Mouse (Mus musculus) limb, embryonic 12.5 days (tissue): Measurements from ENCODE around the gene Ilf3. TPM values are rescaled to one million over a fixed set of nuclear protein-coding genes. Genes with fewer than 3 reads are reported as not detected.

Experiments used
- ATAC-seq: fragments of 200-750 bp; cut with Nextera tagmentation; 2 replicates; pipeline ENCODE4 v1.8.0; 2017; ENCODE audit warnings: low read depth, moderate TSS enrichment; ENCODE audit not compliant: insufficient number of reproducible peaks, insufficient read depth, low FRiP score, low TSS enrichment
- H3K27ac ChIP-seq: fragments of 300-500 bp; sonication (generic); 2 replicates; pipeline ENCODE4 v1.5.1; 2016; ENCODE audit warnings: mild to moderate bottlenecking, moderate library complexity
- H3K27me3 ChIP-seq: fragments of 300-500 bp; sonication (generic); 2 replicates; pipeline ENCODE4 v1.6.1; 2016; ENCODE audit warnings: mild to moderate bottlenecking, moderate library complexity
- H3K36me3 ChIP-seq: fragments of 300-500 bp; sonication (generic); 2 replicates; pipeline ENCODE4 v1.6.1; 2016; ENCODE audit warnings: mild to moderate bottlenecking, moderate library complexity
- H3K4me1 ChIP-seq: fragments of 300-500 bp; sonication (generic); replicated peaks from 2 replicates; pipeline ENCODE4 v1.6.1; 2016
- H3K4me2 ChIP-seq: fragments of 300-500 bp; sonication (generic); 2 replicates; pipeline ENCODE4 v1.6.1; 2016; ENCODE audit warnings: mild to moderate bottlenecking, moderate library complexity
- H3K4me3 ChIP-seq: fragments of 300-500 bp; sonication (generic); replicated peaks from 2 replicates; pipeline ENCODE4 v1.5.1; 2016; ENCODE audit warnings: mild to moderate bottlenecking
- H3K9ac ChIP-seq: fragments of 300-500 bp; sonication (generic); replicated peaks from 2 replicates; pipeline ENCODE4 v1.6.1; 2016; ENCODE audit warnings: mild to moderate bottlenecking, moderate library complexity
- H3K9me3 ChIP-seq: fragments of 300-500 bp; sonication (generic); 2 replicates; pipeline ENCODE4 v1.6.1; 2016; ENCODE audit warnings: mild to moderate bottlenecking, moderate library complexity
- whole genome bisulfite sequencing: fragments of 180-500 bp; shearing (Covaris S2); methylation state at CpG from one replicate; pipeline ENCODE4 v1.1.7; 2016; 5-methylcytosine and 5-hydroxymethylcytosine counted together
- polyA plus RNA-seq: library from polyadenylated mRNA; unstranded; fragments of >200 nt; fragmentation: Nextera tagmentation; extraction: Ambion mirVana; gene quantifications from 2 replicates; pipeline ENCODE4 v1.2.1, GENCODE M21; 2016

Ilf3 gene
- polyA plus RNA-seq, 1 experiment from 2014 or later = 312 TPM

DNA sequence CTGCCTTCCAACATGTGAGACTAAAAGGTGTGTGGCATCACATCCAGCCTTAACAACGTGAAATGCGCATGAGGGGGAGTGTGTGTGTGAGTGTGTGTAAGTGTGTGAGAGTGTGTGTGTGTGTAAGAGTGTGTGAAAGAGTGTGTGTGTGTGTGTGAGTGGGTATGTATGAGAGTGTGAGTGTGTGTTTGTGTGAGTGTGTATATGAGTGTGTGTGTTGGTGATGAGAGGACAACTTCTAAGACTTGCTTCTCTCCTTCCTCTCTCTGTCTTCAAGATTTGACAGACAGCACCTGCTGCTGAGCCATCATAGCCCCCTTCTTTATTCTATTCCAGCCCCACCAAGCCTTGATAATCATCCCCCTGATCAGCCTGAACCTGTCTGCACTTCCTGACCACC is 72.2 kb downstream of the Ilf3 start:
- H3K4me2 ChIP-seq = no peak overlapping the region

GRCm38 (mm10) chr9:21440387-21440786 is 72.7 kb downstream of the Ilf3 start:
- H3K4me3 ChIP-seq = no peak overlapping the region
- H3K27ac ChIP-seq = no peak overlapping the region
- no peak for ATAC-seq
- H3K9me3 ChIP-seq = no peaks in the 10 kb centered on the region
- peaks cover 7% of the 10 kb centered on the region; the same call in 1 of the 2 replicates for H3K4me1 ChIP-seq
- H3K4me2 ChIP-seq = no peak overlapping the region
- H3K27me3 ChIP-seq = no peaks in the 10 kb centered on the region; the same call in 1 of the 2 replicates
- peaks cover 10% of the 10 kb centered on the region; the same call in 1 of the 2 replicates for H3K36me3 ChIP-seq
- H3K9ac ChIP-seq = no peak overlapping the region

More for the DNA sequence above, 72.2 kb downstream of the Ilf3 start:
- WGBS = 94% methylated on average over 2 of the region's 2 CpGs
- Histone ChIP-seq H3K4me1 (peaks cover 7% of the 10 kb centered on the region; the same call in 1 of the 2 replicates), H3K27ac (no peak overlapping the region), H3K4me3 (no peak overlapping the region), H3K36me3 (peaks cover 6% of the 10 kb centered on the region; the same call in 1 of the 2 replicates), H3K9me3 (no peaks in the 10 kb centered on the region), H3K27me3 (no peaks in the 10 kb centered on the region; the same call in 1 of the 2 replicates), H3K9ac (no peak overlapping the region)
- no peak for ATAC-seq

DNA sequence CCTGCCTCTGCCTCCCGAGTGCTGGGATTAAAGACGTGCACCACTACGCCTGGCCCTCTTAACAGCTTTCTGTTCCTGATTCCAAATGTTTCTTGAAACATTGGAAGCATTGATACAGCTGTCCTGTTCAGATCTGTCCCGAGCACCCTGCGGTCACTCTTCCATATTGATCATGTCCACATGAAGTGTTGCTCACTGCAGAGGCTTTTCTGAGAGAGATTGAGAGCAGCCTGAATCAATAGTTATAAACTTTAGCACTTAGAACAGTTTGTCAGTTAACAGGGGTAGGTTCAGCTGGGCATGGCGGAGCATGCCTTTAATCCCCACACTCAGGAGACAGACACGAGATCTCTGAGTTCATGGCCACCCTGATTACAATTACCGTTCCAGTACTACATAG is 76.2 kb downstream of the Ilf3 start:
- no peak overlapping the region for H3K27ac ChIP-seq
- H3K27me3 ChIP-seq = no peaks in the 10 kb centered on the region
- peaks cover 12% of the 10 kb centered on the region; the same call in 1 of the 2 replicates for H3K36me3 ChIP-seq
- H3K4me1 ChIP-seq = no peaks in the 10 kb centered on the region
- 92% methylated on average over 8 of the region's 8 CpGs for WGBS
- H3K9ac ChIP-seq = no peak overlapping the region
- no peak for ATAC-seq
- H3K9me3 ChIP-seq = no peaks in the 10 kb centered on the region
- no peak overlapping the region for H3K4me3 ChIP-seq
- H3K4me2 ChIP-seq = no peak overlapping the region

DNA sequence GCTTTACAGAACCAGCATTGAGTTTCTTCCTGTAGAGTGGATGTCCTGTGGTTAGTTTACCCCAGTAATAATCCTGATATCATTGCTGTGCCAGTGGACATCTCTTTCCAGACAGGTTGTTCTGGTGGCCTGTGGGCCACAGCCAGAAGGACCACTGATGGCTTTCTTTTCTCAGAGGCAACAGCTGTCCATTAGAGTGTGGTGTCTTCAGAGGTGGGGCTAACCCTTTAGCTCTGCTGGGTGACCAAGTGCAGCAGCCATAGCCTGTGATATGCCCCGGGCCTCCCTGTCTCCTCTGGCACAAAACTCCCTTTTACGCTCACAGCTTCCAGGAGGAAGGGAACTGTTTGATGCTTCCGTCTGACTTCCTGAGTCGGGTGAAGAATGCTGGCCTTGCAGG is 76.9 kb downstream of the Ilf3 start:
- Histone ChIP-seq H3K4me1 (no peaks in the 10 kb centered on the region), H3K36me3 (peaks cover 12% of the 10 kb centered on the region; the same call in 1 of the 2 replicates), H3K9ac (no peak overlapping the region), H3K27me3 (no peaks in the 10 kb centered on the region), H3K4me3 (no peak overlapping the region), H3K4me2 (no peak overlapping the region), H3K27ac (no peak overlapping the region), H3K9me3 (no peaks in the 10 kb centered on the region)
- 91% methylated on average over 4 of the region's 4 CpGs for WGBS
- no peak for ATAC-seq

DNA sequence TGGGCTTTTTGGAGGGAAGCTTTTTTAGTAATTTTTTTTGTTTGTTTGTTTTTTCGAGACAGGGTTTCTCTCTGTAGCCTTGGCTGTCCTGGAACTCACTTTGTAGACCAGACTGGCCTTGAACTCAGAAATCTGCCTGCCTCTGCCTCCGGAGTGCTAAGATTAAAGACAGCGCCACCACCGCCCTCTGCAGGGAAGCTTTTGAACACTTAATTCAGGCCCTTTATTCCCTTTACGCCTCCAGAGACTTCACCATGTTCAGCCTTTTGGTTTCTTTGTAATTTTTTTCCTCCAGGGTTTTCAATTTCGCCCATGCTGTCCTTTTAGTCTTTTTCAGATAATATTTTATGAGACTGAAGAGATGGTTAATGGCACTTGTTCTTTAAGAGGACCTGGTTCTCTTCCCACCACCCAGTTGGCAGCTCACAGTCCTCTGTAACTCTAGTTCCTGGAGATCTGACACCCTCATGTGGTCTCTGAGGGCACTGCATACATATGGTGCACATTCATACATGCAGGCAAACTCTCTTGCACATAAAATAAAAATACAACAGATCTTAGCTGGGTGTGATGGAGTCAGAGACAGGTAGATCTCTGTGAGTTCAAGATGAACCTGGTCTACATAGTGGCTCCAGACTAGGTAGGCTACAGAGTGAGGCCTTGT is 77.5 kb downstream of the Ilf3 start:
- WGBS = 93% methylated on average over 6 of the region's 6 CpGs
- H3K9ac ChIP-seq = no peak overlapping the region
- H3K4me2 ChIP-seq = no peak overlapping the region
- no peak overlapping the region for H3K27ac ChIP-seq
- no peak for ATAC-seq
- no peaks in the 10 kb centered on the region for H3K4me1 ChIP-seq
- no peaks in the 10 kb centered on the region for H3K27me3 ChIP-seq
- H3K9me3 ChIP-seq = no peaks in the 10 kb centered on the region
- H3K4me3 ChIP-seq = no peak overlapping the region
- peaks cover 16% of the 10 kb centered on the region; the same call in 1 of the 2 replicates for H3K36me3 ChIP-seq

GRCm38 (mm10) chr9:21447778-21448177 is 80.1 kb downstream of the Ilf3 start:
- Histone ChIP-seq H3K27me3 (no peaks in the 10 kb centered on the region), H3K4me1 (no peaks in the 10 kb centered on the region), H3K9me3 (no peaks in the 10 kb centered on the region), H3K36me3 (peaks cover 16% of the 10 kb centered on the region; the same call in 1 of the 2 replicates), H3K9ac (no peak overlapping the region), H3K27ac (no peak overlapping the region), H3K4me3 (no peak overlapping the region), H3K4me2 (no peak overlapping the region)
- 93% methylated on average over 2 of the region's 2 CpGs for WGBS
- no peak for ATAC-seq

- H3K4me2 ChIP-seq = no peak overlapping the region
- no peak overlapping the region for H3K4me3 ChIP-seq
- H3K36me3 ChIP-seq = peaks cover 13% of the 10 kb centered on the region; the same call in 1 of the 2 replicates
- no peaks in the 10 kb centered on the region for H3K9me3 ChIP-seq
- H3K9ac ChIP-seq = no peak overlapping the region
- no peaks in the 10 kb centered on the region for H3K27me3 ChIP-seq
- WGBS = 81% methylated on average over 2 of the region's 2 CpGs
- H3K4me1 ChIP-seq = no peaks in the 10 kb centered on the region
- H3K27ac ChIP-seq = no peak overlapping the region
- ATAC-seq = no peak
Observed at GRCm38 (mm10) chr9:21449710-21450109, 82.0 kb downstream of the Ilf3 start.

DNA sequence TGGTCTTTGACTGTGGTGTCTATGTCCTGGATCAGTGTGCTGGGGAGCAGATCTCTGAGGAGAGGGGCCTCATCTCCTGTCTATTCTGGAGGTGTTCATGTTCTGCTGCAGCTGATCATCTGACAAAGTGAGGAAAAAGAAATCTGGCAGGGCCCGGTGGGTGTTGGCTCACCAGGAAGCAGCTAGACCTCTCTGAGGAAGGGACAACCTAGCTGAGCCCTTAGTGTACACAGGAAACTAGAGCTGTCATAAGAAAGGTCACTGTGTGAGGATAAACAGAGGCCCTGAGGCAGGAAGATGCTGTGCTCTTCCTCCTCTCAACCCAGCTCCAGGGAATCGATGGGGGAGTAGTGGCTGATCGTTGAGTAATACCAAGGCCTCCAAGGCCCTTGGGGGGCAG is 82.6 kb downstream of the Ilf3 start:
- Histone ChIP-seq H3K4me3 (no peak overlapping the region), H3K4me2 (no peak overlapping the region), H3K27me3 (no peaks in the 10 kb centered on the region), H3K27ac (no peak overlapping the region), H3K9ac (no peak overlapping the region), H3K9me3 (no peaks in the 10 kb centered on the region), H3K4me1 (no peaks in the 10 kb centered on the region), H3K36me3 (peaks cover 7% of the 10 kb centered on the region; the same call in 1 of the 2 replicates)
- no peak for ATAC-seq
- WGBS = 92% methylated on average over 3 of the region's 3 CpGs

- no peak overlapping the region for H3K9ac ChIP-seq
- ATAC-seq = no peak
- 87% methylated on average over 8 of the region's 8 CpGs for WGBS
- H3K4me3 ChIP-seq = no peak overlapping the region
- H3K27ac ChIP-seq = no peak overlapping the region
- H3K4me2 ChIP-seq = no peak overlapping the region
- no peaks in the 10 kb centered on the region for H3K9me3 ChIP-seq
- 0 out of 2 replicates have a peak, but pooled peaks cover 4% of the 10 kb centered on the region for H3K36me3 ChIP-seq
- H3K27me3 ChIP-seq = no peaks in the 10 kb centered on the region
- no peaks in the 10 kb centered on the region for H3K4me1 ChIP-seq
Observed at GRCm38 (mm10) chr9:21451391-21451790, 83.7 kb downstream of the Ilf3 start.

GRCm38 (mm10) chr9:21451870-21452269 is 84.2 kb downstream of the Ilf3 start:
- Histone ChIP-seq H3K36me3 (0 out of 2 replicates have a peak, but pooled peaks cover 6% of the 10 kb centered on the region), H3K9ac (no peak overlapping the region), H3K4me2 (no peak overlapping the region), H3K27ac (no peak overlapping the region), H3K9me3 (no peaks in the 10 kb centered on the region), H3K4me3 (no peak overlapping the region), H3K27me3 (no peaks in the 10 kb centered on the region), H3K4me1 (no peaks in the 10 kb centered on the region)
- ATAC-seq = no peak
- WGBS = 82% methylated on average over 8 of the region's 8 CpGs

GRCm38 (mm10) chr9:21453003-21453402 is 85.3 kb downstream of the Ilf3 start:
- Histone ChIP-seq H3K4me1 (no peaks in the 10 kb centered on the region), H3K36me3 (peaks cover 7% of the 10 kb centered on the region; the same call in 1 of the 2 replicates), H3K9ac (no peak overlapping the region), H3K4me3 (no peak overlapping the region), H3K4me2 (no peak overlapping the region), H3K27ac (no peak overlapping the region), H3K9me3 (no peaks in the 10 kb centered on the region), H3K27me3 (no peaks in the 10 kb centered on the region)
- WGBS = 89% methylated on average over 7 of the region's 7 CpGs
- no peak for ATAC-seq

GRCm38 (mm10) chr9:21453459-21453858 is 85.8 kb downstream of the Ilf3 start:
- ATAC-seq = no peak
- Histone ChIP-seq H3K9me3 (no peaks in the 10 kb centered on the region), H3K36me3 (peaks cover 11% of the 10 kb centered on the region; the same call in 1 of the 2 replicates), H3K27me3 (no peaks in the 10 kb centered on the region), H3K4me2 (no peak overlapping the region), H3K4me1 (no peaks in the 10 kb centered on the region), H3K9ac (no peak overlapping the region), H3K4me3 (no peak overlapping the region), H3K27ac (no peak overlapping the region)
- 89% methylated on average over 2 of the region's 2 CpGs for WGBS
